Mouse (Mus musculus): ENCODE results near the gene Tnik. TPM values are rescaled to one million over a fixed set of nuclear protein-coding genes. Genes with fewer than 3 reads are reported as not detected.

The Tnik gene
- polyA plus RNA-seq, 1 experiment from 2014 or later, result 38.5 TPM

GRCm38 (mm10) chr3:28562612-28563332 is 299.8 kb downstream of the Tnik start:
- Histone ChIP-seq H3K27me3 (no peaks in the 10 kb centered on the region; the same call in 1 of the 2 replicates), H3K4me1 (no peaks in the 10 kb centered on the region), H3K36me3 (peaks cover 5% of the 10 kb centered on the region; the same call in 1 of the 2 replicates), H3K4me3 (no peak overlapping the region), H3K4me2 (replicated peaks) (no peak overlapping the region), H3K9me3 (peaks cover 4% of the 10 kb centered on the region; the same call in 1 of the 2 replicates), H3K27ac (replicated peaks) (no peak overlapping the region), H3K9ac (replicated peaks) (no peak overlapping the region)
- ATAC-seq (ENCODE audit: low FRiP score, low read depth), result no peak
- WGBS, result 69% methylated on average over 10 of the region's 10 CpGs

- WGBS, result 71% methylated on average over 12 of the region's 12 CpGs
- Histone ChIP-seq H3K27ac (replicated peaks) (no peak overlapping the region), H3K36me3 (peaks cover 5% of the 10 kb centered on the region; the same call in 1 of the 2 replicates), H3K9ac (replicated peaks) (no peak overlapping the region), H3K9me3 (peaks cover 4% of the 10 kb centered on the region; the same call in 1 of the 2 replicates), H3K4me1 (no peaks in the 10 kb centered on the region), H3K27me3 (no peaks in the 10 kb centered on the region; the same call in 1 of the 2 replicates), H3K4me2 (replicated peaks) (no peak overlapping the region), H3K4me3 (no peak overlapping the region)
- no peak for ATAC-seq (ENCODE audit: low FRiP score, low read depth)
Measured at GRCm38 (mm10) chr3:28564370-28565357, 301.6 kb downstream of the Tnik start.

GRCm38 (mm10) chr3:28577301-28577700 is 314.3 kb downstream of the Tnik start:
- Histone ChIP-seq H3K4me1 (peaks cover 4% of the 10 kb centered on the region), H3K27ac (replicated peaks) (no peak overlapping the region), H3K9ac (replicated peaks) (no peak overlapping the region), H3K36me3 (0 out of 2 replicates have a peak, but pooled peaks cover 9% of the 10 kb centered on the region), H3K27me3 (no peaks in the 10 kb centered on the region), H3K4me2 (replicated peaks) (no peak overlapping the region), H3K9me3 (no peaks in the 10 kb centered on the region), H3K4me3 (no peak overlapping the region)
- 32% methylated on average over 15 of the region's 15 CpGs for WGBS
- ATAC-seq (ENCODE audit: low FRiP score, low read depth), result no peak

- no peak overlapping the region for H3K9ac ChIP-seq (replicated peaks)
- ATAC-seq (ENCODE audit: low FRiP score, low read depth), result no peak
- H3K4me1 ChIP-seq, result peaks cover 4% of the 10 kb centered on the region
- H3K4me3 ChIP-seq, result no peak overlapping the region
- 0 out of 2 replicates have a peak, but pooled peaks cover 9% of the 10 kb centered on the region for H3K36me3 ChIP-seq
- H3K9me3 ChIP-seq, result no peaks in the 10 kb centered on the region
- H3K4me2 ChIP-seq (replicated peaks), result no peak overlapping the region
- no peak overlapping the region for H3K27ac ChIP-seq (replicated peaks)
- WGBS, result 91% methylated on average over 18 of the region's 18 CpGs
- no peaks in the 10 kb centered on the region for H3K27me3 ChIP-seq
Measured at GRCm38 (mm10) chr3:28578950-28579615, 316.1 kb downstream of the Tnik start.

GRCm38 (mm10) chr3:28585750-28586465 is 322.9 kb downstream of the Tnik start:
- H3K4me1 ChIP-seq, result no peaks in the 10 kb centered on the region
- no peak overlapping the region for H3K9ac ChIP-seq (replicated peaks)
- peaks cover 5% of the 10 kb centered on the region; the same call in 1 of the 2 replicates for H3K36me3 ChIP-seq
- ATAC-seq (ENCODE audit: low FRiP score, low read depth), result no peak
- H3K4me3 ChIP-seq, result no peak overlapping the region
- no peak overlapping the region for H3K4me2 ChIP-seq (replicated peaks)
- no peak overlapping the region for H3K27ac ChIP-seq (replicated peaks)
- WGBS, result 89% methylated on average over 9 of the region's 9 CpGs
- no peaks in the 10 kb centered on the region for H3K9me3 ChIP-seq
- no peaks in the 10 kb centered on the region for H3K27me3 ChIP-seq

GRCm38 (mm10) chr3:28587808-28588207 is 324.8 kb downstream of the Tnik start:
- no peaks in the 10 kb centered on the region for H3K9me3 ChIP-seq
- no peak overlapping the region for H3K4me3 ChIP-seq
- H3K36me3 ChIP-seq, result peaks cover 5% of the 10 kb centered on the region; the same call in 1 of the 2 replicates
- 85% methylated on average over 5 of the region's 5 CpGs for WGBS
- H3K4me1 ChIP-seq, result no peaks in the 10 kb centered on the region
- no peak overlapping the region for H3K27ac ChIP-seq (replicated peaks)
- H3K4me2 ChIP-seq (replicated peaks), result no peak overlapping the region
- H3K27me3 ChIP-seq, result no peaks in the 10 kb centered on the region
- H3K9ac ChIP-seq (replicated peaks), result no peak overlapping the region
- no peak for ATAC-seq (ENCODE audit: low FRiP score, low read depth)

- no peak overlapping the region for H3K4me2 ChIP-seq (replicated peaks)
- H3K27ac ChIP-seq (replicated peaks), result no peak overlapping the region
- WGBS, result 84% methylated on average over 7 of the region's 7 CpGs
- H3K9me3 ChIP-seq, result no peaks in the 10 kb centered on the region
- ATAC-seq (ENCODE audit: low FRiP score, low read depth), result no peak
- no peak overlapping the region for H3K9ac ChIP-seq (replicated peaks)
- no peaks in the 10 kb centered on the region for H3K4me1 ChIP-seq
- no peaks in the 10 kb centered on the region for H3K27me3 ChIP-seq
- H3K4me3 ChIP-seq, result no peak overlapping the region
- H3K36me3 ChIP-seq, result peaks cover 19% of the 10 kb centered on the region
Measured at GRCm38 (mm10) chr3:28591345-28591744, 328.3 kb downstream of the Tnik start.

GRCm38 (mm10) chr3:28593922-28594321 is 330.9 kb downstream of the Tnik start:
- WGBS, result 93% methylated on average over 16 of the region's 16 CpGs
- no peaks in the 10 kb centered on the region for H3K27me3 ChIP-seq
- peaks cover 33% of the 10 kb centered on the region for H3K36me3 ChIP-seq
- ATAC-seq (ENCODE audit: low FRiP score, low read depth), result no peak
- H3K4me2 ChIP-seq (replicated peaks), result no peak overlapping the region
- H3K9ac ChIP-seq (replicated peaks), result no peak overlapping the region
- no peaks in the 10 kb centered on the region for H3K4me1 ChIP-seq
- H3K9me3 ChIP-seq, result no peaks in the 10 kb centered on the region
- no peak overlapping the region for H3K27ac ChIP-seq (replicated peaks)
- H3K4me3 ChIP-seq, result no peak overlapping the region

- H3K9ac ChIP-seq (replicated peaks), result no peak overlapping the region
Measured at GRCm38 (mm10) chr3:28599476-28599875, 336.5 kb downstream of the Tnik start.

GRCm38 (mm10) chr3:28606741-28607140 is 343.7 kb downstream of the Tnik start:
- Histone ChIP-seq H3K4me2 (replicated peaks) (no peak overlapping the region), H3K4me3 (no peak overlapping the region), H3K9me3 (no peaks in the 10 kb centered on the region), H3K27me3 (no peaks in the 10 kb centered on the region), H3K36me3 (peaks cover 20% of the 10 kb centered on the region), H3K27ac (replicated peaks) (no peak overlapping the region), H3K9ac (replicated peaks) (no peak overlapping the region), H3K4me1 (no peaks in the 10 kb centered on the region)
- 69% methylated on average over 1 of the region's 1 CpGs for WGBS
- no peak for ATAC-seq (ENCODE audit: low FRiP score, low read depth)

More at GRCm38 (mm10) chr3:28599476-28599875, 336.5 kb downstream of the Tnik start:
- Histone ChIP-seq H3K9me3 (no peaks in the 10 kb centered on the region), H3K4me3 (no peak overlapping the region), H3K4me1 (no peaks in the 10 kb centered on the region), H3K4me2 (replicated peaks) (no peak overlapping the region), H3K36me3 (peaks cover 30% of the 10 kb centered on the region), H3K27me3 (no peaks in the 10 kb centered on the region), H3K27ac (replicated peaks) (no peak overlapping the region)
- no peak for ATAC-seq (ENCODE audit: low FRiP score, low read depth)
- 96% methylated on average over 2 of the region's 2 CpGs for WGBS

GRCm38 (mm10) chr3:28612330-28612729 is 349.3 kb downstream of the Tnik start:
- 92% methylated on average over 5 of the region's 5 CpGs for WGBS
- no peak overlapping the region for H3K4me3 ChIP-seq
- no peaks in the 10 kb centered on the region for H3K27me3 ChIP-seq
- ATAC-seq (ENCODE audit: low FRiP score, low read depth), result no peak
- no peak overlapping the region for H3K4me2 ChIP-seq (replicated peaks)
- no peaks in the 10 kb centered on the region for H3K9me3 ChIP-seq
- no peak overlapping the region for H3K9ac ChIP-seq (replicated peaks)
- H3K36me3 ChIP-seq, result peaks cover 13% of the 10 kb centered on the region
- H3K27ac ChIP-seq (replicated peaks), result no peak overlapping the region
- no peaks in the 10 kb centered on the region for H3K4me1 ChIP-seq
